Mouse (Mus musculus): ENCODE results near the gene Ndufa4l2.

- no peak for TF ChIP-seq CTCF (IDR thresholded peaks at IDR 0.05; ENCODE audit: low read depth, low read length)
- TF ChIP-seq EP300 (IDR thresholded peaks at IDR 0.05; ENCODE audit: insufficient read depth, low read depth, low read length), result no peak
Observed at GRCm38 (mm10) chr10:127477301-127477700, 37.5 kb upstream of the Ndufa4l2 start.
